Comparison of ENCODE assay signal across 8 mouse cellular contexts in genomic region chr13:101810667-101811066, GRCm38 (mm10). TPM values are rescaled to one million over a fixed set of nuclear protein-coding genes. Genes with fewer than 3 reads are reported as not detected.
DNase-seq lines count a peak whose midpoint lies in the region; ATAC-seq lines count a peak whose summit lies in the region.

No protein-coding gene starts in this region.

- 0 out of 2 replicates have a peak, but pooled peaks cover 4% of the 10 kb centered on the region for H3K9me3 ChIP-seq in heart, embryonic 12.5 days (replicated peaks)
- H3K9me3 ChIP-seq in intestine, embryonic 15.5 days: no peaks in the 10 kb centered on the region

- WGBS in heart, embryonic 12.5 days: 76% methylated on average over 7 of the region's 7 CpGs
- WGBS in intestine, embryonic 15.5 days: 85% methylated on average over 7 of the region's 7 CpGs

- H3K27me3 ChIP-seq in heart, embryonic 12.5 days (replicated peaks): no peaks in the 10 kb centered on the region
- H3K27me3 ChIP-seq in intestine, embryonic 15.5 days (replicated peaks): no peaks in the 10 kb centered on the region

- no peak overlapping the region for H3K4me2 ChIP-seq in heart, embryonic 12.5 days
- no peak overlapping the region for H3K4me2 ChIP-seq in intestine, embryonic 15.5 days (replicated peaks)

- H3K4me1 ChIP-seq in heart, embryonic 12.5 days (replicated peaks): no peaks in the 10 kb centered on the region
- no peaks in the 10 kb centered on the region for H3K4me1 ChIP-seq in intestine, embryonic 15.5 days (replicated peaks)

- DNase-seq in heart, adult 8-10 months (ENCODE audit: low spot score): peak; percentile 41
- DNase-seq in adrenal gland, adult 8-10 months: peak; percentile 45
- DNase-seq in frontal cortex, adult 2 months (ENCODE audit: extremely low spot score in 1 of 2, low spot score in 1 of 2): peak; percentile 46 to 64
- DNase-seq in left cerebral cortex, adult 9 months (ENCODE audit: low spot score in 2 of 2): peak; percentile 26 to 56
- no peak for DNase-seq in urinary bladder, adult 18-20 months (ENCODE audit: low spot score in 2 of 2)
- DNase-seq in urinary bladder, postnatal 4 days (ENCODE audit: low spot score in 2 of 2): no peak

- no peak overlapping the region for H3K9ac ChIP-seq in heart, embryonic 12.5 days
- no peak overlapping the region for H3K9ac ChIP-seq in intestine, embryonic 15.5 days

- ATAC-seq in heart, embryonic 12.5 days (ENCODE audit: insufficient number of reproducible peaks, low FRiP score): no peak
- no peak for ATAC-seq in intestine, embryonic 15.5 days

- H3K4me3 ChIP-seq in heart, embryonic 12.5 days: no peak overlapping the region
- H3K4me3 ChIP-seq in intestine, embryonic 15.5 days (replicated peaks): no peak overlapping the region

- H3K36me3 ChIP-seq in heart, embryonic 12.5 days: no peaks in the 10 kb centered on the region
- no peaks in the 10 kb centered on the region for H3K36me3 ChIP-seq in intestine, embryonic 15.5 days

- no peak overlapping the region for H3K27ac ChIP-seq in heart, embryonic 12.5 days (ENCODE audit: poor library complexity, severe bottlenecking)
- no peak overlapping the region for H3K27ac ChIP-seq in intestine, embryonic 15.5 days

RNA-seq across cellular contexts. Expression of gene Pik3r1, which starts 42.6 kb away (rescaled TPM):
- total RNA-seq in heart, adult 8-10 months (2022): 100 to 1,000 TPM; 107 to 140 (median 112) TPM
- 14.8 and 18.1 TPM in 2 replicates for polyA plus RNA-seq in heart, embryonic 12.5 days (2016; fragmentation: Nextera tagmentation; extraction: Ambion mirVana)
- total RNA-seq in adrenal gland, adult 8-10 months (2022): 100 to 1,000 TPM in 1 of 4 experiments, 10 to 100 TPM in 3; 52.9 to 103 (median 87.4) TPM
- polyA plus RNA-seq in frontal cortex, adult 2 months (2012; rRNA removed): 49.5 and 49.6 TPM in 2 replicates
- 29.6 and 30.8 TPM in 2 replicates for polyA plus RNA-seq in intestine, embryonic 15.5 days (2015; fragmentation: Nextera tagmentation; extraction: Ambion mirVana)

Comparison
In these comparisons a context has a peak if more than half of its experiments do, and no peak if none do; other contexts are left out.
1. DNase-seq: peak in heart, adult 8-10 months (single experiment), adrenal gland, adult 8-10 months (single experiment), frontal cortex, adult 2 months (2 of 2) and left cerebral cortex, adult 9 months (2 of 2); none in urinary bladder, adult 18-20 months (0 of 2) and urinary bladder, postnatal 4 days (0 of 2).